Mouse (Mus musculus) liver, embryonic 14.5 days (tissue): ENCODE results near the gene Rita1. TPM values are rescaled to one million over a fixed set of nuclear protein-coding genes. Genes with fewer than 3 reads are reported as not detected.

Experiments
- ATAC-seq: fragments of 200-750 bp; cut with Nextera tagmentation; 2 replicates; pipeline ENCODE4 v1.8.0; 2017; ENCODE audit warnings: moderate number of reproducible peaks, mild to moderate bottlenecking, moderate library complexity; ENCODE audit not compliant: insufficient read depth
- DNase-seq, 3 experiments: peaks; one replicate each; pipeline ENCODE4 v3.0.0-alpha.2; 2012 to 2013; ENCODE audit warnings: low read depth in 3 of 3, low spot score in 3 of 3
- H3K27ac ChIP-seq: fragments of 300-500 bp; sonication (generic); 2 replicates; pipeline ENCODE4 v1.5.1; 2014; ENCODE audit warnings: moderate library complexity, mild to moderate bottlenecking, control low read depth, inconsistent platforms
- H3K27me3 ChIP-seq: fragments of 300-500 bp; sonication (generic); 2 replicates; pipeline ENCODE4 v1.6.1; 2014; ENCODE audit warnings: mild to moderate bottlenecking, low read length, moderate library complexity; ENCODE audit not compliant: control insufficient read depth, insufficient read depth
- H3K36me3 ChIP-seq: fragments of 300-500 bp; sonication (generic); replicated peaks from 2 replicates; pipeline ENCODE4 v1.6.1; 2014; ENCODE audit warnings: low read depth; ENCODE audit not compliant: control insufficient read depth, insufficient read depth
- H3K4me1 ChIP-seq, 2 experiments: fragments of 200-500 bp in 1 of 2; fragments of 300-500 bp in 1 of 2; sonication (generic) in 1 of 2; replicated peaks; 2 replicates each; pipeline ENCODE4 v1.6.1; 2012 to 2014; ENCODE audit warnings: antibody characterized with exemption in 1 of 2, inconsistent platforms in 1 of 2, low read length in 1 of 2; ENCODE audit not compliant: control insufficient read depth in 2 of 2, insufficient read depth in 2 of 2
- H3K4me2 ChIP-seq: fragments of 300-500 bp; sonication (generic); 2 replicates; pipeline ENCODE4 v1.6.1; 2014; ENCODE audit warnings: low read depth, mild to moderate bottlenecking, control low read depth, moderate library complexity
- H3K4me3 ChIP-seq, 2 experiments: fragments of 200-500 bp in 1 of 2; fragments of 300-500 bp in 1 of 2; sonication (generic) in 1 of 2; 2 replicates each; pipeline ENCODE4 v1.5.1; 2012 to 2014; ENCODE audit warnings: low read depth in 2 of 2, low read length in 2 of 2, mild to moderate bottlenecking in 2 of 2, control low read depth in 1 of 2, inconsistent platforms in 1 of 2, moderate library complexity in 1 of 2; ENCODE audit not compliant: insufficient read depth in 1 of 2
- H3K9ac ChIP-seq: fragments of 300-500 bp; sonication (generic); replicated peaks from 2 replicates; pipeline ENCODE4 v1.6.1; 2014; ENCODE audit warnings: mild to moderate bottlenecking, control low read depth, moderate library complexity
- H3K9me3 ChIP-seq: fragments of 300-500 bp; sonication (generic); 2 replicates; pipeline ENCODE4 v1.6.1; 2016; ENCODE audit warnings: low read length, mixed read lengths; ENCODE audit not compliant: control insufficient read depth
- CTCF ChIP-seq: IDR thresholded peaks from 2 replicates; pipeline ENCODE4 v1.5.1; 2016; ENCODE audit warnings: antibody characterized with exemption, low read depth, control low read depth
- EP300 ChIP-seq: IDR thresholded peaks from 2 replicates; pipeline ENCODE4 v1.6.1; 2016; ENCODE audit warnings: antibody characterized with exemption, low read depth
- WGBS: fragments of 180-500 bp; shearing (Covaris S2); extraction: QIAGEN DNeasy Blood & Tissue Kit; methylation state at CpG from one replicate; pipeline ENCODE4 v1.1.7; 2014; ENCODE audit not compliant: insufficient replicate concordance; 5-methylcytosine and 5-hydroxymethylcytosine counted together
- polyA plus RNA-seq, 2 experiments: library from polyadenylated mRNA; depleted of rRNA in 1 of 2; stranded (reverse) in 1 of 2; unstranded in 1 of 2; fragments of >200 nt; fragmentation: Nextera tagmentation in 1 of 2; extraction: Ambion mirVana in 1 of 2; gene quantifications; 2 replicates each; pipeline versions ENCODE4 v1.2.1 to v1.2.3; 2012 to 2014

The Rita1 gene
- polyA plus RNA-seq, 2 experiments: 2.1 to 5.2 TPM

DNA sequence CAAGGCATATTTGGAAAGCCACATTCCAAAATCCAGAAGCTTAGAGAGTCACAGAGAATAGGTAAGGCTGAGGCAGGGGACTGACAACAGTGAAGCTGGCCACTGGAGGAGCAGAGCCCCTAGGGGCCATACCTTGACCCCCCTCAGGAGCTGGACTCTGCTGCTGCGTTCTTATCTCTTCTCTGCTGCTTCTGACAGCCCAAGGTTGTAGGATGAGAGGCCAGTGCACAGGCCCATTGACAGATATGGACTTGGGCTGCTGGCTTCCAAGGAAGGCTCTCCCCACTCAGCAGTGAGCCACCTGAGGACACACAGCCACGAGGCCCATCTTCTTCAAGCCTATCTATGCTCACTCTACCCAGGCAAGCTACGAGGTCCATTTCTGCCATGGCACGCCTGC, 43.4 kb downstream of the Rita1 start:
- Histone ChIP-seq H3K4me3 (no peak overlapping the region), H3K4me2 (no peak overlapping the region), H3K9ac (no peak overlapping the region), H3K36me3 (no peaks in the 10 kb centered on the region; the same call in 1 of the 2 replicates), H3K27me3 (no peaks in the 10 kb centered on the region), H3K4me1 (peaks cover 0 to 19% of the 10 kb centered on the region in 2 experiments; a peak in 2 of 4 replicates), H3K9me3 (no peaks in the 10 kb centered on the region), H3K27ac (no peak overlapping the region)
- no peak for TF ChIP-seq EP300
- TF ChIP-seq CTCF: no peak
- WGBS: 48% methylated on average over 4 of the region's 4 CpGs
- DNase-seq (no peak), ATAC-seq (no peak)

DNA sequence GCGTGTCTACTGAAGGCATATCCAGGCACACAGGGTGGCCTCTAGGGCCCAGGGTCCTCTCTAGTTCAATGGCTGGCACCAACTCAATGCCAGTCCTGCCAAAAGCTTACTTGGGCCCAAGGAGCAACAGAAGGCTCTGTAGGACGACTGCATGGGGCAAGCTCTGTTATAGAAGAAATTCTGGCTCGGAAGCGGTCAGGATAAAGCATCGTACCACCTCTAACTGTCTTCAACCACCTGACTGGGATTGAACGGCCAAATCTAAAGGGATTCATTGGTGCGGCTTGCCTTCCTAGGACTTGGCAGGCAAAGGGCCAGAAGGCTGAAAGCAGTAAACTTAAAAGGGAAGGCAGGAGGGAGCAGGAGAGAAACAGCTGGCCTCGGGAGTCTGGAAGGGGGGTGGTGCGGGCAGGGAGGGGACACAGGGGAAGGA, 44.0 kb downstream of the Rita1 start:
- ATAC-seq: no peak
- DNase-seq: no peak
- Histone ChIP-seq H3K27ac (no peak overlapping the region), H3K9ac (no peak overlapping the region), H3K4me1 (peaks cover 0 to 21% of the 10 kb centered on the region in 2 experiments; a peak in 2 of 4 replicates), H3K36me3 (no peaks in the 10 kb centered on the region; the same call in 1 of the 2 replicates), H3K27me3 (no peaks in the 10 kb centered on the region), H3K9me3 (no peaks in the 10 kb centered on the region), H3K4me2 (no peak overlapping the region), H3K4me3 (no peak overlapping the region)
- no peak for TF ChIP-seq CTCF
- TF ChIP-seq EP300: no peak
- 79% methylated on average over 9 of the region's 9 CpGs for WGBS

GRCm38 (mm10) chr5:120567761-120568211, 44.6 kb downstream of the Rita1 start:
- 80% methylated on average over 14 of the region's 14 CpGs for WGBS
- no peak overlapping the region for H3K27ac ChIP-seq
- no peak overlapping the region for H3K4me3 ChIP-seq
- no peaks in the 10 kb centered on the region for H3K9me3 ChIP-seq
- H3K27me3 ChIP-seq: no peaks in the 10 kb centered on the region
- DNase-seq: no peak
- peaks cover 1 to 23% of the 10 kb centered on the region in 2 experiments for H3K4me1 ChIP-seq
- no peak overlapping the region for H3K4me2 ChIP-seq
- no peak for TF ChIP-seq EP300
- no peak for TF ChIP-seq CTCF
- H3K36me3 ChIP-seq: no peaks in the 10 kb centered on the region
- ATAC-seq: no peak
- H3K9ac ChIP-seq: no peak overlapping the region

- Histone ChIP-seq H3K4me2 (no peak overlapping the region), H3K9me3 (no peaks in the 10 kb centered on the region), H3K4me1 (peaks cover 4 to 24% of the 10 kb centered on the region in 2 experiments), H3K4me3 (no peak overlapping the region), H3K27ac (no peak overlapping the region), H3K36me3 (no peaks in the 10 kb centered on the region), H3K27me3 (no peaks in the 10 kb centered on the region), H3K9ac (no peak overlapping the region)
- TF ChIP-seq CTCF: no peak
- no peak for TF ChIP-seq EP300
- DNase-seq (no peak), ATAC-seq (no peak)
- 61% methylated on average over 21 of the region's 21 CpGs for WGBS
Measured at GRCm38 (mm10) chr5:120567253-120567701, 45.1 kb downstream of the Rita1 start.

DNA sequence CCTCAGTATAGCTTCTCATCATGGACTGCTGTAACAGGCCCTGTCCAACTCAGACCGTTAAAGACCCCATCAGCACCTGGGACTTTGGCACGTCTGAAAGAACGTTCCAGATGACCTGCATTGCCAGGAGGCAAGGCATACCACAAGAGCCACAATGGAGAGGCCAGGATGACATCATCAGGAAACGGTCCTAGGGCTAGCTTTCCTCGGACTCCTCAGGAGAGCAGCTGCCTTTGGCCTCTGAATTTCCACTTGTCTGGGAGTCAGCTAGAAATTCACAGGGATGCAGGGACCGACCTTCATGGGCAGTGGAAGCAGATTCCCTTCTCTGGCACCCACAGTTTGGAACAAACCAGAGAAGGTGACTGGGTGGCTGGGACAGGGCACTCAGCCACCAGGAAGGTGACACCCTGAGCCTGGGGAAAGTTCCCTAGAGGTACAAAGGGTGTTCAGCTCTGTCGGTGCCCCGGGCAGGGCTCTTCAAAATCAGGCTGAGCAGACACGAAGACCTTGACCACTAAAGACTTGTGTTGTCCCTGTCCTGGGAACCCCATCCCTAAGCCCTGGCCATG, 45.6 kb downstream of the Rita1 start:
- DNase-seq (no peak), ATAC-seq (no peak)
- Histone ChIP-seq H3K4me1 (peaks cover 4 to 24% of the 10 kb centered on the region in 2 experiments), H3K27me3 (no peaks in the 10 kb centered on the region), H3K27ac (no peak overlapping the region), H3K36me3 (no peaks in the 10 kb centered on the region), H3K4me2 (no peak overlapping the region), H3K9me3 (no peaks in the 10 kb centered on the region), H3K9ac (no peak overlapping the region), H3K4me3 (no peak overlapping the region)
- 57% methylated on average over 9 of the region's 9 CpGs for WGBS
- no peak for TF ChIP-seq CTCF
- TF ChIP-seq EP300: no peak
